Mouse (Mus musculus) stomach, embryonic 15.5 days (tissue): Measurements from ENCODE around the gene Tdrd6. TPM values are rescaled to one million over a fixed set of nuclear protein-coding genes. Genes with fewer than 3 reads are reported as not detected.

Source experiments
- ATAC-seq: fragments of 200-750 bp; cut with Nextera tagmentation; 2 replicates; pipeline ENCODE4 v1.8.0; 2017; ENCODE audit warnings: low read depth, moderate number of reproducible peaks, moderate TSS enrichment; ENCODE audit not compliant: insufficient read depth, low FRiP score
- H3K27ac ChIP-seq: fragments of 300-500 bp; sonication (generic); 2 replicates; pipeline ENCODE4 v1.5.1; 2015; ENCODE audit warnings: mild to moderate bottlenecking, inconsistent platforms
- H3K27me3 ChIP-seq: fragments of 300-500 bp; sonication (generic); replicated peaks from 2 replicates; pipeline ENCODE4 v1.6.1; 2015; ENCODE audit warnings: inconsistent platforms
- H3K36me3 ChIP-seq: fragments of 300-500 bp; sonication (generic); 2 replicates; pipeline ENCODE4 v1.6.1; 2015; ENCODE audit warnings: inconsistent platforms
- H3K4me1 ChIP-seq: fragments of 300-500 bp; sonication (generic); 2 replicates; pipeline ENCODE4 v1.6.1; 2015; ENCODE audit warnings: inconsistent platforms
- H3K4me2 ChIP-seq: fragments of 300-500 bp; sonication (generic); 2 replicates; pipeline ENCODE4 v1.6.1; 2015; ENCODE audit warnings: mild to moderate bottlenecking, inconsistent platforms
- H3K4me3 ChIP-seq: fragments of 300-500 bp; sonication (generic); replicated peaks from 2 replicates; pipeline ENCODE4 v1.5.1; 2015; ENCODE audit warnings: inconsistent platforms
- H3K9ac ChIP-seq: fragments of 300-500 bp; sonication (generic); 2 replicates; pipeline ENCODE4 v1.6.1; 2015; ENCODE audit warnings: inconsistent platforms
- H3K9me3 ChIP-seq: fragments of 300-500 bp; sonication (generic); 2 replicates; pipeline ENCODE4 v1.6.1; 2016; ENCODE audit warnings: inconsistent platforms
- WGBS: fragments of 180-500 bp; shearing (Covaris S2); methylation state at CpG from one replicate; pipeline ENCODE4 v1.1.7; 2015; 5-methylcytosine and 5-hydroxymethylcytosine counted together
- polyA plus RNA-seq: library from polyadenylated mRNA; unstranded; fragments of >200 nt; fragmentation: Nextera tagmentation; extraction: Ambion mirVana; gene quantifications from 2 replicates; pipeline ENCODE4 v1.2.1, GENCODE M21; 2015

Gene Tdrd6
- polyA plus RNA-seq, 1 experiment from 2014 or later, result 0.04 TPM

GRCm38 (mm10) chr17:43567992-43568888 lies 61.9 kb downstream of the Tdrd6 start, which contains the start of gene Pla2g7:
Gene Pla2g7 (plus strand): TSS chr17:43568098.
- peak; percentile 81 for ATAC-seq
- under 1% methylated on average over 34 of the region's 34 CpGs for WGBS
- Histone ChIP-seq H3K9me3 (no peaks in the 10 kb centered on the region), H3K4me2 (peak within 1 kb of the TSS; percentile 92), H3K36me3 (no peaks in the 10 kb centered on the region), H3K27me3 (no peaks in the 10 kb centered on the region), H3K4me3 (peak within 1 kb of the TSS; percentile 43), H3K4me1 (peaks cover 7% of the 10 kb centered on the region), H3K27ac (peak within 1 kb of the TSS; percentile 5; the same call in 1 of the 2 replicates), H3K9ac (no peak within 1 kb of the TSS)

GRCm38 (mm10) chr17:43567593-43567991 lies 62.5 kb downstream of the Tdrd6 start:
- Histone ChIP-seq H3K9me3 (no peaks in the 10 kb centered on the region), H3K9ac (no peak overlapping the region), H3K36me3 (no peaks in the 10 kb centered on the region), H3K27me3 (no peaks in the 10 kb centered on the region), H3K4me2 (peak overlapping the region; percentile 92), H3K27ac (no peak overlapping the region), H3K4me1 (peaks cover 7% of the 10 kb centered on the region), H3K4me3 (peak overlapping the region; percentile 43)
- 10% methylated on average over 12 of the region's 12 CpGs for WGBS
- no peak for ATAC-seq

Other genes with a start within 250 kb of the Tdrd6 start
- 5.6 and 6.9 TPM in 2 replicates for gene Mep1a, start 127.5 kb downstream of the Tdrd6 start, polyA plus RNA-seq
- 0.17 and 0.23 TPM in 2 replicates for gene Ankrd66, start 86.7 kb downstream of the Tdrd6 start, polyA plus RNA-seq
- 11.3 and 12.0 TPM in 2 replicates for gene Pla2g7, start 62.2 kb downstream of the Tdrd6 start, polyA plus RNA-seq
- gene Slc25a27, start 36.9 kb upstream of the Tdrd6 start, polyA plus RNA-seq, result 19.6 and 19.8 TPM in 2 replicates
- gene Cyp39a1, start 37.1 kb upstream of the Tdrd6 start, polyA plus RNA-seq, result 24.5 and 24.7 TPM in 2 replicates
- 12.5 and 14.3 TPM in 2 replicates for gene Rcan2, start 171.1 kb upstream of the Tdrd6 start, polyA plus RNA-seq